10 mouse cellular contexts compared by ENCODE assay signal in genomic region chr6:90561234-90561781, GRCm38 (mm10). TPM values are rescaled to one million over a fixed set of nuclear protein-coding genes. Genes with fewer than 3 reads are reported as not detected.
DNase-seq lines count a peak whose midpoint lies in the region; ATAC-seq and TF ChIP-seq lines count a peak whose summit lies in the region.
"Had no signal": no experiment of that assay in that cellular context is flagged by ENCODE, and none has a peak within 500 bp of the region (broad histone marks: within the 10 kb centered on the region; RNA-seq: fewer than 3 reads in every experiment).

No protein-coding gene starts in this region.

- no peak overlapping the region for H3K4me2 ChIP-seq in embryonic facial prominence, embryonic 12.5 days (replicated peaks)
- no peak overlapping the region for H3K4me2 ChIP-seq in liver, embryonic 14.5 days (ENCODE audit: low read depth)
- H3K4me2 ChIP-seq: limb, embryonic 13.5 days had no signal

- no peaks in the 10 kb centered on the region for H3K27me3 ChIP-seq in embryonic facial prominence, embryonic 12.5 days
- H3K27me3 ChIP-seq in liver, embryonic 14.5 days (ENCODE audit: control insufficient read depth, insufficient read depth, low read length): no peaks in the 10 kb centered on the region
- no peaks in the 10 kb centered on the region for H3K27me3 ChIP-seq in small intestine, adult 2 months (ENCODE audit: control insufficient read depth, insufficient read depth, low read length)
- H3K27me3 ChIP-seq: limb, embryonic 13.5 days had no signal

- H3K36me3 ChIP-seq in embryonic facial prominence, embryonic 12.5 days: no peaks in the 10 kb centered on the region
- no peaks in the 10 kb centered on the region for H3K36me3 ChIP-seq in liver, embryonic 14.5 days (replicated peaks; ENCODE audit: control insufficient read depth, insufficient read depth, low read depth)
- peaks cover 32% of the 10 kb centered on the region for H3K36me3 ChIP-seq in small intestine, adult 2 months (ENCODE audit: control insufficient read depth, insufficient read depth, low read length)
- H3K36me3 ChIP-seq: limb, embryonic 13.5 days had no signal

- peak; percentile 24 for TF ChIP-seq CTCF in left cerebral cortex, adult 2 months (IDR thresholded peaks at IDR 0.05)
- peak; percentile 24; the same call in 1 of the 2 replicates for TF ChIP-seq CTCF in liver, embryonic 14.5 days (IDR thresholded peaks at IDR 0.05; ENCODE audit: low read depth)
- TF ChIP-seq CTCF in small intestine, adult 2 months (IDR thresholded peaks at IDR 0.05; ENCODE audit: extremely low read depth, insufficient read length, insufficient replicate concordance, low read depth, low read length): peak; percentile 57; the same call in 1 of the 2 replicates

- H3K9me3 ChIP-seq in embryonic facial prominence, embryonic 12.5 days: no peaks in the 10 kb centered on the region
- H3K9me3 ChIP-seq in liver, embryonic 14.5 days (ENCODE audit: control insufficient read depth, low read length): no peaks in the 10 kb centered on the region
- H3K9me3 ChIP-seq: limb, embryonic 13.5 days had no signal

- H3K4me1 ChIP-seq in embryonic facial prominence, embryonic 12.5 days: 0 out of 2 replicates have a peak, but pooled peaks cover 6% of the 10 kb centered on the region
- 0 out of 4 replicates have a peak, but pooled peaks cover 0 to 2% of the 10 kb centered on the region in 2 experiments for H3K4me1 ChIP-seq in liver, embryonic 14.5 days (replicated peaks; ENCODE audit: control insufficient read depth in 2 of 2, insufficient read depth in 2 of 2, low read length in 1 of 2)
- H3K4me1 ChIP-seq in small intestine, adult 2 months (ENCODE audit: control insufficient read depth, insufficient read depth, insufficient read length, low read length): peaks cover 29% of the 10 kb centered on the region; the same call in 1 of the 2 replicates
- H3K4me1 ChIP-seq: limb, embryonic 13.5 days had no signal

- intact Hi-C loops in left cerebral cortex, adult 2 months (cut with DNase I): no loop called here

- no peak for TF ChIP-seq POLR2A in small intestine, adult 2 months (IDR thresholded peaks at IDR 0.05; ENCODE audit: low read depth, low read length)

- H3K4me3 ChIP-seq in left cerebral cortex, adult 2 months: no peak overlapping the region
- H3K4me3 ChIP-seq in embryonic facial prominence, embryonic 12.5 days: no peak overlapping the region
- no peak overlapping the region for H3K4me3 ChIP-seq in liver, embryonic 14.5 days (ENCODE audit: insufficient read depth in 1 of 2, low read depth in 2 of 2, low read length in 2 of 2)
- no peak overlapping the region for H3K4me3 ChIP-seq in small intestine, adult 2 months (ENCODE audit: low read depth, low read length)
- H3K4me3 ChIP-seq: limb, embryonic 13.5 days had no signal

- no peak overlapping the region for H3K9ac ChIP-seq in embryonic facial prominence, embryonic 12.5 days
- no peak overlapping the region for H3K9ac ChIP-seq in liver, embryonic 14.5 days (replicated peaks)
- H3K9ac ChIP-seq: limb, embryonic 13.5 days had no signal

- WGBS in embryonic facial prominence, embryonic 12.5 days: 48% methylated on average over 2 of the region's 2 CpGs
- 34% methylated on average over 2 of the region's 2 CpGs for WGBS in liver, embryonic 14.5 days (ENCODE audit: insufficient replicate concordance)
- WGBS in small intestine, adult 2 months: 32% methylated on average over 2 of the region's 2 CpGs

- no peak for TF ChIP-seq EP300 in liver, embryonic 14.5 days (IDR thresholded peaks at IDR 0.05; ENCODE audit: low read depth)

- DNase-seq in left cerebral cortex, adult 2 months (ENCODE audit: extremely low spot score in 1 of 2, low spot score in 2 of 2): no peak
- no peak for DNase-seq in left cerebral cortex, adult 9 months (ENCODE audit: low spot score in 2 of 2)
- no peak for DNase-seq in liver, embryonic 14.5 days (ENCODE audit: low read depth in 3 of 3, low spot score in 3 of 3)
- DNase-seq in cerebellum, postnatal 25 days: no peak
- DNase-seq in urinary bladder, postnatal 14 days (ENCODE audit: low spot score): no peak
- no peak for DNase-seq in cerebellum, adult 8-10 months
- DNase-seq: right cerebral cortex, postnatal 4 days had no signal

- peak; percentile 75; the same call in 1 of the 2 replicates for ATAC-seq in embryonic facial prominence, embryonic 12.5 days (ENCODE audit: insufficient number of reproducible peaks, insufficient read depth, low FRiP score, low TSS enrichment)
- ATAC-seq in liver, embryonic 14.5 days (ENCODE audit: insufficient read depth): no peak

- H3K27ac ChIP-seq in left cerebral cortex, adult 2 months: no peak overlapping the region
- H3K27ac ChIP-seq in embryonic facial prominence, embryonic 12.5 days: no peak overlapping the region
- no peak overlapping the region for H3K27ac ChIP-seq in liver, embryonic 14.5 days
- peak overlapping the region; percentile 52 for H3K27ac ChIP-seq in small intestine, adult 2 months (ENCODE audit: insufficient read depth, low read depth, low read length)
- H3K27ac ChIP-seq: limb, embryonic 13.5 days had no signal

RNA-seq across cellular contexts. Expression of gene Slc41a3, which starts 43.2 kb away (rescaled TPM):
- total RNA-seq in left cerebral cortex, adult 2 months (2021): 1 to 10 TPM; 3.8 to 4.5 TPM
- 2.4 and 2.8 TPM in 2 replicates for polyA plus RNA-seq in embryonic facial prominence, embryonic 12.5 days (2016; fragmentation: Nextera tagmentation; extraction: Ambion mirVana)
- 23.5 and 25.3 TPM in 2 replicates for polyA plus RNA-seq in liver, embryonic 14.5 days (2012; rRNA removed)
- polyA plus RNA-seq in liver, embryonic 14.5 days (2014; fragmentation: Nextera tagmentation; extraction: Ambion mirVana): 27.6 and 30.6 TPM in 2 replicates
- polyA plus RNA-seq in small intestine, adult 2 months (2012; rRNA removed): 1.5 and 10.7 TPM in 2 replicates
